Mouse (Mus musculus): ENCODE data around the gene Krt8. TPM values are rescaled to one million over a fixed set of nuclear protein-coding genes. Genes with fewer than 3 reads are reported as not detected.

The Krt8 gene
- total RNA-seq, 1 experiment from 2014 or later, result 0.36 TPM

GRCm38 (mm10) chr15:101974083-101974845, 30.0 kb downstream of the Krt8 start:
- DNase-seq, result no peak

- peak; percentile 94 for DNase-seq
Observed at GRCm38 (mm10) chr15:101973414-101974077, 30.7 kb downstream of the Krt8 start.

GRCm38 (mm10) chr15:101970536-101970935, 33.7 kb downstream of the Krt8 start:
- DNase-seq, result peak; percentile 58

GRCm38 (mm10) chr15:101966808-101967207, 37.5 kb downstream of the Krt8 start:
- no peak for DNase-seq

GRCm38 (mm10) chr15:101958891-101959290, 45.4 kb downstream of the Krt8 start:
- no peak for DNase-seq

GRCm38 (mm10) chr15:101954187-101954586, 50.1 kb downstream of the Krt8 start, which contains the start of gene Krt78:
Gene Krt78 (minus strand): TSS chr15:101954287.
- DNase-seq, result no peak

GRCm38 (mm10) chr15:101952733-101953474, 51.4 kb downstream of the Krt8 start:
- DNase-seq, result no peak

Other genes starting within 250 kb of the Krt8 start
- gene Krt72, start 218.0 kb downstream of the Krt8 start, total RNA-seq (2021), result not detected in 2 replicates
- not detected in 2 replicates for gene Krt73, start 202.1 kb downstream of the Krt8 start, total RNA-seq (2021)
- gene Krt2, start 186.3 kb downstream of the Krt8 start, total RNA-seq (2021), result not detected in 2 replicates
- gene Krt1, start 153.7 kb downstream of the Krt8 start, total RNA-seq (2021), result 0.15 and 0.48 TPM in 2 replicates
- not detected in 2 replicates for gene Krt77, start 134.8 kb downstream of the Krt8 start, total RNA-seq (2021)
- not detected in 2 replicates for gene Krt76, start 111.6 kb downstream of the Krt8 start, total RNA-seq (2021)
- gene Krt4, start 79.7 kb downstream of the Krt8 start, total RNA-seq (2021), result not detected in 2 replicates
- gene Krt79, start 64.2 kb downstream of the Krt8 start, total RNA-seq (2021), result 0.57 and 0.76 TPM in 2 replicates
- not detected in 2 replicates for gene Krt78, start 50.2 kb downstream of the Krt8 start, total RNA-seq (2021)
- gene Krt18, start 23.7 kb upstream of the Krt8 start, total RNA-seq (2021), result 1.5 and 1.8 TPM in 2 replicates
- gene Eif4b, start 69.3 kb upstream of the Krt8 start, total RNA-seq (2021), result 244 and 270 TPM in 2 replicates
- gene Tns2, start 95.9 kb upstream of the Krt8 start, total RNA-seq (2021), result 75.2 and 78.7 TPM in 2 replicates
- gene Spryd3, start 131.8 kb upstream of the Krt8 start, total RNA-seq (2021), result 29.4 and 40.3 TPM in 2 replicates
- 17.1 and 17.2 TPM in 2 replicates for gene Igfbp6, start 139.9 kb upstream of the Krt8 start, total RNA-seq (2021)
- gene Soat2, start 146.0 kb upstream of the Krt8 start, total RNA-seq (2021), result 0.55 and 1.2 TPM in 2 replicates
- gene Zfp740, start 198.8 kb upstream of the Krt8 start, total RNA-seq (2021), result 61.4 and 80.4 TPM in 2 replicates
- 76.1 and 76.8 TPM in 2 replicates for gene Csad, start 200.2 kb upstream of the Krt8 start, total RNA-seq (2021)
- gene Itgb7, start 227.5 kb upstream of the Krt8 start, total RNA-seq (2021), result 1.5 and 2.0 TPM in 2 replicates

Measured in adrenal gland, postnatal 25 days (tissue).